Mouse (Mus musculus) cortical plate, adult 2 months (tissue): ENCODE results near the gene Zfp326. TPM values are rescaled to one million over a fixed set of nuclear protein-coding genes. Genes with fewer than 3 reads are reported as not detected.

Experiments used
- H3K27ac ChIP-seq: fragments of 200-500 bp; 2 replicates; pipeline ENCODE4 v1.5.1; 2012; ENCODE audit warnings: low read length, control low read depth, inconsistent platforms; ENCODE audit not compliant: insufficient read depth
- H3K4me1 ChIP-seq: fragments of 200-500 bp; 2 replicates; pipeline ENCODE4 v1.6.1; 2011; ENCODE audit warnings: low read length; ENCODE audit not compliant: control insufficient read depth, insufficient read depth
- H3K4me3 ChIP-seq: fragments of 200-500 bp; 2 replicates; pipeline ENCODE4 v1.5.1; 2011; ENCODE audit warnings: mild to moderate bottlenecking, low read length, control low read depth; ENCODE audit not compliant: insufficient read depth
- CTCF ChIP-seq: fragments of 200-500 bp; IDR thresholded peaks from 2 replicates; pipeline ENCODE4 v1.5.1; 2011; ENCODE audit warnings: mild to moderate bottlenecking, control low read depth, low read length; ENCODE audit not compliant: insufficient read depth; ENCODE audit errors: extremely low read depth
- POLR2A ChIP-seq: fragments of 200-500 bp; IDR thresholded peaks from 2 replicates; pipeline ENCODE4 v1.6.1; 2011; ENCODE audit warnings: mild to moderate bottlenecking, low read length, control low read depth; ENCODE audit not compliant: insufficient read depth; ENCODE audit errors: extremely low read depth
- polyA plus RNA-seq: library from polyadenylated mRNA; depleted of rRNA; stranded (reverse); fragments of >200 nt; gene quantifications from 2 replicates; pipeline ENCODE4 v1.2.3, GENCODE M21; 2012

Gene Zfp326
- polyA plus RNA-seq, 1 experiment = 32.8 TPM

DNA sequence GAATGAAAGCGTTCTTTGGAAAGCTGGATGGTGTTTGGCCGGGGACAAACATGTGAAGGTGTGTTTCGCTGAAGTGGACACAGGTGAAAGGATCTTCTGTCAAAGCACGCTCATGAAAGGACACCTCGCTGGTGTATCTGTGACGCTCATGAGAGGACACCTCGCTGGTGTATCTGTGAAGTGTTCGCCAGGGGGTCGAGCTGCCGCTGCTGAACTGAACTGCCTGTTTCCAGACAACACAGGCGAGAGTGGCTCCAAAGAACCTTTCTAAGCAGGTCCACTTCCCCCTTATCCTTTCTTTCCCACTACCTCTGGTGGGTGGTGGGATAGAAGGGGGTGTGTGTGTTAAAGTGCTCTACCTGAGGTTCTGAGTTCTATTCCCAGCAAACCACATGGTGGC lies 1.9 kb upstream of the Zfp326 start:
- TF ChIP-seq CTCF (no peak), POLR2A (no peak)
- Histone ChIP-seq H3K4me1 (0 out of 2 replicates have a peak, but pooled peaks cover 2% of the 10 kb centered on the region), H3K27ac (no peak overlapping the region), H3K4me3 (no peak overlapping the region)

DNA sequence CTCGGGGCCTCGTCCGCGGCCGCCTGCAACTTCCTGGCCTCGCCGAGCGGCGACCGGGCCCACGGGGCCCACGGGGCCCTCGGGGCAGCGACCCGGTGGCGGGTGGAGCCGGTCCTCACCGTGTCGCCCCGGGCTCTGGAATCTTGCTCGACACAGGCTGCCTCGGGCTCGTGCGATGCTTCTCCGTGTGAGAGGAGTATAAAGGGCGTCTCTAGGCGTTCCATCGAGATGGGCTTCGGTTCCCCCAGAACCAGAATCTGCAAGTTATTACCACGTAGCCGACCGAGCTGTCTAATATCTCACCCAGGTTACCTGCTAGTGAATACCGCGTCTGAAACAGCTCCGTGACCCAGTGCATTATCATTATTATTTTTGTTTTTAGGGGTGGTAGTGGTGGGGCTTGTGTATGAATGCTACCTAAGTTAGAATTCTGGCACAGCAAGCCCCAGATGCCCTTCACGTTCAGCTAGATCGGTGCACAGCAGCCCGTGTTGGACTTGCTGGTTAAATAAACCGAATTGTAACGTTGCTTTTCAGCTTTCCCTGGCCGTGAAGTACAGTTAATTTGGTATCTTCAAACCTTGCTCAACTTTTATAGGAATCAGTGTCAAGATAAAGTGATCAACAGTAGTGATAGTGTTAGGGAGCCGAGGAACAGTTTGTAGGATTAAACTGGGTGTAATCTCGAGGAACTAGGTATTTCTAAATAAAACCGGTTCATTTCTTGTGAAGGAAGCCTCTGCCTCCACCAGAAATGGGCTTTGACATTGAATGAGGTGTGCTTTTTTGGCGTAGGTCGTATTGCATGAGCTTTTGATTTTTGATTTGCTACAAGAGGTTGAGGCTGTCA lies 785 bp downstream of the Zfp326 start:
- peaks cover 4% of the 10 kb centered on the region; the same call in 1 of the 2 replicates for H3K4me1 ChIP-seq
- TF ChIP-seq CTCF (no peak), POLR2A (no peak)
- peak overlapping the region; percentile 100 for H3K4me3 ChIP-seq
- H3K27ac ChIP-seq = peak overlapping the region; percentile 74

DNA sequence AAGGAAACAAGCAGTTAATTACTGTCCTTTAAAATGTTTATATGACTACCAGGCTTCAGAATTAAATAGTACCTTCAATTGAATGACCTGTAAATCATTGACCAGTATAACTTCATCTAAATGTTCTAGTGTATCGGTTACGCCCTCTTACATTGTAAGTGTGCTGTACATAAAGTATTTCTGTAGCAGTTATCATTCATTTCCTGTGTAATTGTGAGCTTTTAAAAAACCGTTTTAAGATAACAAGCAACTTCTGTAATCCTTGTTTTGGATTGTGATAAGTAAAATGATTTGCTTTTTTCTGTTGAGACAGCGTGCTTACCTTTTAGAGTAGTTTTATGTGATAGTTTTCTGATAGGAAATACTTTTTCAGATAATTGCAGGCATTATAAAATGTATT lies 11.0 kb downstream of the Zfp326 start:
- Histone ChIP-seq H3K4me1 (no peaks in the 10 kb centered on the region), H3K4me3 (no peak overlapping the region), H3K27ac (no peak overlapping the region)
- TF ChIP-seq CTCF = no peak
- TF ChIP-seq POLR2A = no peak

DNA sequence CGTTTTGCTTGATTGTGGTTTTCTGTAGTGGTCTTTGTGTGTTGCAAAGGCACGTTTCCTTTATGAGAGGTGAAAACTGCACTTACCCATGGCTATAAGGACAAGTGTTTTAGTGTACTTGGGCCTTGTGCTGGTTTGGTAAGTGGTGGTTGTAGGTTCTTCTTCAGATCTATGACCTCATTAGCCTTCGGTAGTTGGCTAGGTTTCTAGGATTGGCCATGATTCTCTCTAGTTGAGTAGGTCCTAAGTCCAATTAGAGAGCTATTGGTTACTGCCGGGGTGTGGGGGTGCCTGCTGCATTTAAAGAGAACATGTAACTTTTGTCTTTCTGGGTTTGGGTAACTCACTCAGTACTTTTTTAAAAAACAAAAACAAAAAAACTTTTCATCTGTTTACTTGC lies 21.8 kb downstream of the Zfp326 start:
- H3K4me3 ChIP-seq = no peak overlapping the region
- H3K4me1 ChIP-seq = no peaks in the 10 kb centered on the region; the same call in 1 of the 2 replicates
- no peak for TF ChIP-seq POLR2A
- no peak overlapping the region for H3K27ac ChIP-seq

DNA sequence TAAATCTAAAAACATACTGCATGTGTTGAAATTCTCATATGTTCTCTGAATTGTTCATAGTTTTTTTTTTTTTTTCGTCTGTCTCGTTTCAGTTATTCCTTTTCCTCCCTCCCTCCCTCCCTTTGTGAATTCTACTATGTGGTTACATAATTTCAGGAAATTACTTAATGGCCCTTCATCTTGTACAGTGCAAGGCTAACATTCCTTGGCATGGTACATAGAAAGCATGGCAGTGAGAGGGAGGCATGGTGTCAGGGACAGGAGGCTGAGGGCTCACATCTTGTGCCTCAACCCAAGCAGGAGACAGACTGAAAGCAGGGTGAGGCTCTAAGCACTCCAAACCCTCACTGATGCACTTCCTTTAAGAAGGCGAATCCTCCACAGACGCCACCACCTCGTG lies 32.8 kb downstream of the Zfp326 start:
- Histone ChIP-seq H3K4me1 (peaks cover 2% of the 10 kb centered on the region), H3K4me3 (no peak overlapping the region), H3K27ac (no peak overlapping the region)
- no peak for TF ChIP-seq POLR2A

DNA sequence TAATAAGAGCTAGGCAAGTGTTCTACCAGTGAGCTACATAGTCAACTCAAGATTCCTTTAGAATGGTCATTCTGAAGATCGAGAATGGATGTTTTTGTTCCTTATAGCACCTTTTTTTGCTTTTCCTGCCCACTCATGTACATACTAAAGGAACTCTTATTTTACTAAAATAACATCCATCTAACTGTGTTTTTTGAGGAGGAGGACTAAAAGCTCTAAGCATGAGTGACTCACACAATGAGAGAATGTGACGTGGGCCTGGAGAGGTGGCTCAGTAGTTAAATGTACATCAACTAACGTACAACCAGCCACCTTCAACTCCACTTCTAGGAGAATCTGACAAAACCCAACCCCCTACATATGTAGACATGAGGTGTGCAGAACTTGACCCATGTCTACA lies 33.3 kb downstream of the Zfp326 start:
- TF ChIP-seq POLR2A = no peak
- TF ChIP-seq CTCF = no peak
- no peak overlapping the region for H3K27ac ChIP-seq
- H3K4me3 ChIP-seq = no peak overlapping the region
- peaks cover 2% of the 10 kb centered on the region for H3K4me1 ChIP-seq

DNA sequence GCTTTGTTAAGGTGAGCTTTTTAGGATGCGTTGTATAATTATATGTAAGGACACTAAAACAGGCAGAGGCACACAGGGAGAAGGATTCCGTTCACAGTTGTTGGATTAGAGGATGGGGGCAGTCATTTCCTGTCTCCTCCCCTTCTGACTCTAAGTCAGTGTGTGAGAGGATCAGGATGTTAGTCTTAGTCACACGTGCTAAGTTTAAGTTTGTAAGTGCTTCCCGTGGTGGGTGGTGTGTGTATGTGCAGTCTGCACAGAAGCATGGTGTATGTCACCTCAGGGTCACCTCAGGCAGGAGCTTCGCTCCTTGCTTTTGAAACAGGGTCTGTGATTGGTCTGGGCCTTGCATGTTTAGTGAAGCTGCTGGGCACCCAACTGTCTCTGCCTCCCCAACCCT lies 35.1 kb downstream of the Zfp326 start:
- Histone ChIP-seq H3K4me3 (no peak overlapping the region), H3K27ac (no peak overlapping the region), H3K4me1 (peaks cover 2% of the 10 kb centered on the region)
- no peak for TF ChIP-seq POLR2A
- no peak for TF ChIP-seq CTCF

DNA sequence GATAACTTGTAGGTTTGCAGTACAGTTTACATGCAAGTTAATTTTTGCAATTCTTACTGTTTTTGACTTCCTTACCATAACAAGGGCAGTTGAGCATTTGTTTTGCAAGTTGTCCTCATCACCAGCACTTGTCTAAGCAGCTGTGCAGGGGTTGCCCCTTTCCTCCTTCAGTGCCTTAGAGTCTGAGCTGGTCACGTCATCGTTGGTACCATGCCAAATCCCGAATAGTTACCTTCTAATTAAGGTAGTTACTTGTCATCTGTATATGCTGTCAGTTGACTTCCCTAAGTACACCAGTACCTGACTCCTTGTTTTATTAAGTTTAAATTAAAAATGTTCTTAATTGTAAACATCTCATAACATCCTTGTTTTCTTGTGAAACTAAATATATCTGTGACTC lies 41.0 kb downstream of the Zfp326 start:
- Histone ChIP-seq H3K4me1 (no peaks in the 10 kb centered on the region), H3K27ac (no peak overlapping the region), H3K4me3 (no peak overlapping the region)
- TF ChIP-seq POLR2A = no peak
- no peak for TF ChIP-seq CTCF

DNA sequence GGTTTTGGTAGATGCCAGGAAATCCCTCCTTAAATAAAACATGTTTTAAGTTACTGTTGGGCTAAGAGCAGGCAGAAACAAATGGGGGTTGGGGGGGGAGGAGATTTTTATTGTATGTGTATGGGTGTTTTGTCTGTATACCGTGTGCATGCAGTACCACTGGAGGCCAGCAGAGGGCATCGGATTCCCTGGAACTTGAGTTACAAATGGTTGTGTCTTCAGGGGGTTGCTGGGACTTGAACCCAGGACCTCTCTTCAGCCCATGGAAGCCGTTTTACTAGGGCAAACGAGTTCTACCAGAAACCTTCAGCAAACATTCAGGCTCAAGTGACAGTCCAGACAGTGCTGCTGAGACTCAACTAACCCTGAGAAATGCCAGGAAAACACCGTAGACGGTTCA lies 41.9 kb downstream of the Zfp326 start:
- H3K27ac ChIP-seq = no peak overlapping the region
- peak; percentile 22 for TF ChIP-seq CTCF
- no peak for TF ChIP-seq POLR2A

DNA sequence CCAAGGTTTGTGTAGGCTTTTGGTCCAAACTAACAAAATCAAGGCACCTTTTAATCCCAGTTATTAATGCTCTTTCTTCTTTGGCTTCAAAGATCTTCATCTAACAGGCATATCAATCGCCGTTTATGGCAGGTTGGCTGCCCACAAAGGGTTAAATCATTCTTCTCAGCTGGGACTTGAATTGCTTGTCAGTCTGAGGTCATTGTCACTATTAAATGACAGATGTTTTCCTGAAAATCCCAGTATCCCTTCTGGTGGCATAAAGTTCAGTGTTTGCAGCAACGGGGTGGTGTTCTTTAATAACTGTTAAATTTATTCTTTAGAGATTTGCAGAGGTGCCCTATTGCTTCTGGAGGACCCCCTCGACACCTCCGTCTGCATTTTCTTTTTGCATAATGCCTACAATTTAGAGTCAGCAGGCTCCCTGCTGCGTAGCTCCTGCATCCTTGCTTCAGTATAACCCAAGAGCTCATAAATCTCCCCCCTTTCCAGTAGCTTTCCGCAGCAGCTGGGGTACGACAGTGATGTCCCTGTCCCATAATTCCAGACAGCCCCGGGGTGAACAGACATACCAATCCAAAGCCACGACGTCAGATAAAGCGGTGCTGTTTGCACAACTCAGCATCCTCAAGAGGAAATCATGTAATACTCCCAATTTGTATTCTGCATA lies 46.6 kb downstream of the Zfp326 start:
- no peak for TF ChIP-seq POLR2A
- no peak for TF ChIP-seq CTCF
- no peaks in the 10 kb centered on the region for H3K4me1 ChIP-seq
- H3K27ac ChIP-seq = no peak overlapping the region
- no peak overlapping the region for H3K4me3 ChIP-seq

More for the DNA sequence above, 41.9 kb downstream of the Zfp326 start:
- H3K4me1 ChIP-seq = no peaks in the 10 kb centered on the region
- H3K4me3 ChIP-seq = no peak overlapping the region

DNA sequence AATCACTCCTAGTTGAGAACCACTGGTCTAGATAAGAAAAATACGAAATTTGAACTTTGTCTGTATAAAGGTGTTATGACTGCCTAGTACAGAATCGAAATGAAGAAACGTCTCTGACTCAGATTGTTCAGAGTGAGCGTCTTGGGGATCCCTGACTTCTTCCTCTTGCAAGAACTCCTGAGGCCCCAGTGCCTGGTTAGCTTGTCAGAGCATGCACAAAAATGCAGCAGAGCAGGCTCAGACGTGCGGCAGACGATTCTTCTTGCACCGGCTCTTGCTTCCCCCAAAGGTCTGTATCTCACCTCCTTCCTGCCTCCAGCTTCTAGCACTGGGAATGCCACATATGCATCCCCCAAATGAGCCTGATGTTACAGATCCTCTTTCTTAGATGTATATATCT lies 48.0 kb downstream of the Zfp326 start:
- no peak for TF ChIP-seq POLR2A
- H3K27ac ChIP-seq = no peak overlapping the region
- H3K4me1 ChIP-seq = no peaks in the 10 kb centered on the region
- no peak overlapping the region for H3K4me3 ChIP-seq
